Mouse (Mus musculus): ENCODE measurements at regions not wholly inside any gene's neighbourhood (a gene's known extent, or its start where the extent isn't known, plus 50 kb on each side); places are given as distances from the start of the nearest gene placed in this dataset.

DNA sequence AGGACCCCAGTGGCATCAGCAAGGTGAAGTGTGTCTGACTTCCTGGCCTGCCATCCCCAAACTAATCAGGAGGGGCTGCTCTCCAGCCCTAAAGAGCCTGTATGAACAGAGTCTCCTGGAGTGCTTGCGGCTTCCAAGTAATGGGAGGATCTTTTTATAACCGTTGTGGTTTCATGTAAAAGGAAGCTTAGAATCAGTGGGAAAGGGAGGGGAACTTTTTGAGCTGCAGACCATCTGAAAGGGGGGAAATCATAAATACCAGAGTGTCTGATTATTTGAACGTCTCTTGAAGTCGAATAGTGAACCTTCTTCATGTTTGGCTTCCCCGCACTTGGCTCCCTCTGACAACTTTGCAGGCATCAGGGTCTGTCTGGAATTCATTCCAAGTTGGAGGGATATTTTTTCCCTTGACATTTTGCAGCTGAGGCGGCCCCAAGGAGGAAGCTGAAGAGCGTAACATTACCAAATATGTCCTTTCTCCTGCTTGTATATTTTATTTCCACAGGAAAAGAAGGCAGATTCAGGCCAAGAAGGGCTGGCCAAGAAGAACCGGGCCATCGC is 147.2 kb upstream of the Ccn2 start:
- Histone ChIP-seq H3K27ac (ENCODE audit: low read depth) (peak overlapping the region; percentile 85), H3K36me3 (ENCODE audit: control insufficient read depth, insufficient read depth, low read length) (no peaks in the 10 kb centered on the region), H3K27me3 (replicated peaks; ENCODE audit: control insufficient read depth, insufficient read depth, low read length) (no peaks in the 10 kb centered on the region), H3K4me2 (ENCODE audit: low read length) (peak overlapping the region; percentile 14; the same call in 1 of the 2 replicates), H3K9me3 (ENCODE audit: control insufficient read depth, low read length) (no peaks in the 10 kb centered on the region), H3K4me1 (replicated peaks; ENCODE audit: control insufficient read depth, insufficient read depth, low read length) (peaks cover 20% of the 10 kb centered on the region), H3K4me3 (ENCODE audit: low read depth, low read length) (no peak overlapping the region), H3K9ac (ENCODE audit: low read length) (no peak overlapping the region)
- DNase-seq (ENCODE audit: low spot score) (peak; percentile 64), ATAC-seq (replicated peaks; ENCODE audit: low FRiP score, low TSS enrichment, low read depth) (peak; percentile 69)
- WGBS = 25% methylated on average over 9 of the region's 9 CpGs

DNA sequence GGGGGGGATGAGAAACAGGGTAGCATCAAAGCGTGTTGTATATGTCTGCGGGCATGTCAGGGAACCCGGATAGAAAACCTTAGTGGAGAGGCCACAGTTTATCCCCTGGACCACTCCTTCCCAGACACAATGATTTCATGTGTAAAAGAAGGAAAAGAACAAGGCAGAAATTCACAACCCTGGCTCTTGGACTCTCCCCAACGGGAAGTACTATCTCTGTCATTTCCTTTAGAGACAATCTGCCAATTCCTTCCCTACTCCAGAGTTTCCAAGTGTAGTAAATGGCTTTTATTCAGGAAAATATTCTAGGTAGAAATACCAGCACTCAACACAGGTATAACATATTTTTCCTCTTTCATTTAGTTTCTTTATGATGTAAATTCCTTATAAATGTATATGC is 141.7 kb upstream of the Ccn2 start:
- no peaks in the 10 kb centered on the region for H3K27me3 ChIP-seq (replicated peaks; ENCODE audit: control insufficient read depth, insufficient read depth, low read length)
- ATAC-seq (replicated peaks; ENCODE audit: low FRiP score, low TSS enrichment, low read depth) = no peak
- H3K9me3 ChIP-seq (ENCODE audit: control insufficient read depth, low read length) = no peaks in the 10 kb centered on the region
- no peak overlapping the region for H3K4me2 ChIP-seq (ENCODE audit: low read length)
- H3K27ac ChIP-seq (ENCODE audit: low read depth) = no peak overlapping the region
- no peak overlapping the region for H3K4me3 ChIP-seq (ENCODE audit: low read depth, low read length)
- DNase-seq (ENCODE audit: low spot score) = no peak
- WGBS = 63% methylated on average over 4 of the region's 4 CpGs
- no peaks in the 10 kb centered on the region for H3K36me3 ChIP-seq (ENCODE audit: control insufficient read depth, insufficient read depth, low read length)
- H3K4me1 ChIP-seq (replicated peaks; ENCODE audit: control insufficient read depth, insufficient read depth, low read length) = peaks cover under 1% of the 10 kb centered on the region; the same call in 1 of the 2 replicates
- H3K9ac ChIP-seq (ENCODE audit: low read length) = no peak overlapping the region

DNA sequence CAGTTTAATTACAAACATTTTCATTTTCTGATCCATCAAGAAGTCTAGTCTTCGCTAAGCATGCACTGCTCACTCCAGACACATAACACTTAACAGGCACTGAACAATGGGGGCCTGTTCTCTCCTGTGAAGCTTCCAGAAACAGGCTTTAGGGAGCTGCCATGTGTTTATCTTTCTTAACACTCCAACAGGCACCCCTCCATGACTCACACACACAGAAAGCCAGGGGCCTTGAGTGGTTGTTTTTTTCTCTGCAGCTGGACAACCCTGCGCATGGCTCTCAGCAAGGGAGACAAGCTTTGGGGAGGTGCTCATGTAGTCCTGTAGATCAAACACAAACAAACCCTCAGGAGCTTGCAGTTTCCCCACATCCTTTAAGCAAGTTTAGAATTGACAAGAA is 136.6 kb upstream of the Ccn2 start:
- H3K4me3 ChIP-seq (ENCODE audit: low read depth, low read length) = no peak overlapping the region
- peaks cover 7% of the 10 kb centered on the region for H3K4me1 ChIP-seq (replicated peaks; ENCODE audit: control insufficient read depth, insufficient read depth, low read length)
- WGBS = 20% methylated on average over 2 of the region's 2 CpGs
- no peak overlapping the region for H3K27ac ChIP-seq (ENCODE audit: low read depth)
- no peak overlapping the region for H3K4me2 ChIP-seq (ENCODE audit: low read length)
- H3K36me3 ChIP-seq (ENCODE audit: control insufficient read depth, insufficient read depth, low read length) = no peaks in the 10 kb centered on the region
- H3K27me3 ChIP-seq (replicated peaks; ENCODE audit: control insufficient read depth, insufficient read depth, low read length) = no peaks in the 10 kb centered on the region
- DNase-seq (ENCODE audit: low spot score) (no peak), ATAC-seq (replicated peaks; ENCODE audit: low FRiP score, low TSS enrichment, low read depth) (0 out of 2 replicates have a peak, but pooled peaks have one; percentile 36)
- H3K9me3 ChIP-seq (ENCODE audit: control insufficient read depth, low read length) = 0 out of 2 replicates have a peak, but pooled peaks cover 3% of the 10 kb centered on the region
- no peak overlapping the region for H3K9ac ChIP-seq (ENCODE audit: low read length)

DNA sequence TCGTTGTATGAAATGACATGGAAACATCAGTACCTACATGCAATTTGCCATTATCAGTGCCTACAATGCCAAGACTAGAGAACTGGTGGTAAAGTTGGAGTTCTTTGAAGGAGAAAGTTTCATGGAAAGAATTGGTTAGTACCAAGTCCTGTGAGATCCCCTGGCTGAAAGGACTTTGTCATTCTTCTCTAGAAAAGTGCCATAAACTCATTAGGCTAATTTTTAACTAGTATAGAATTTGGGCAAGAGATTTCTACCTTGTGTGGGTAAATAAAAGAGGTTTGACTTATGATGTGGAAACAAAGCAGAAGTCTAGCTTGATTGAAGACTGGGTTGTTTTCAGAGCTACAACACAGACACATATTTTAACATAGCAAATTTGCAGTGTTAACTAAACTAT is 131.4 kb upstream of the Ccn2 start:
- peaks cover 3% of the 10 kb centered on the region for H3K4me1 ChIP-seq (replicated peaks; ENCODE audit: control insufficient read depth, insufficient read depth, low read length)
- DNase-seq (ENCODE audit: low spot score) (no peak), ATAC-seq (replicated peaks; ENCODE audit: low FRiP score, low TSS enrichment, low read depth) (no peak)
- no peak overlapping the region for H3K27ac ChIP-seq (ENCODE audit: low read depth)
- no peak overlapping the region for H3K9ac ChIP-seq (ENCODE audit: low read length)
- H3K9me3 ChIP-seq (ENCODE audit: control insufficient read depth, low read length) = 0 out of 2 replicates have a peak, but pooled peaks cover 3% of the 10 kb centered on the region
- H3K27me3 ChIP-seq (replicated peaks; ENCODE audit: control insufficient read depth, insufficient read depth, low read length) = no peaks in the 10 kb centered on the region
- H3K4me2 ChIP-seq (ENCODE audit: low read length) = no peak overlapping the region
- whole genome bisulfite sequencing = 89% methylated on average over 1 of the region's 1 CpGs
- no peaks in the 10 kb centered on the region for H3K36me3 ChIP-seq (ENCODE audit: control insufficient read depth, insufficient read depth, low read length)
- H3K4me3 ChIP-seq (ENCODE audit: low read depth, low read length) = no peak overlapping the region

DNA sequence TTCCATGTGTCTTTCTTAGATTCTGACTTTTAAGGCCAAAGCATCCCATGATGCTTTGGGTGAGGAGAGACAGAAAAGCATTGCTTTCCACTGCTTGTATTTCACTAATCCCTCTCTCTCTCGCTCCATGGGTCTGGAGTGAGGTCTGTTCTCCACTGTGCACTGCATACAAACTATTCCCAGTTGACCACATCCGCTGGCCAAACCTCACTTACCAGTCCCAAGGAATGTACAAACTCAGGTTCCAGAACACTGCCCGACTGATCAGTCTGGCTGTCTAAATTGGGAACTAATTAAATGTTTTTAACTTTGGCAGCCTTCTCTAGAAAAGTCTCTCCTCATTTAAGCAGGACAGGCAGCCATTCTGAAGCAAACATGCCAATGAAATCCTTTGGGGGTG is 130.9 kb upstream of the Ccn2 start:
- Histone ChIP-seq H3K9me3 (ENCODE audit: control insufficient read depth, low read length) (0 out of 2 replicates have a peak, but pooled peaks cover 3% of the 10 kb centered on the region), H3K4me1 (replicated peaks; ENCODE audit: control insufficient read depth, insufficient read depth, low read length) (no peaks in the 10 kb centered on the region), H3K36me3 (ENCODE audit: control insufficient read depth, insufficient read depth, low read length) (no peaks in the 10 kb centered on the region), H3K27ac (ENCODE audit: low read depth) (no peak overlapping the region), H3K27me3 (replicated peaks; ENCODE audit: control insufficient read depth, insufficient read depth, low read length) (no peaks in the 10 kb centered on the region), H3K4me2 (ENCODE audit: low read length) (no peak overlapping the region), H3K4me3 (ENCODE audit: low read depth, low read length) (no peak overlapping the region), H3K9ac (ENCODE audit: low read length) (no peak overlapping the region)
- ATAC-seq (replicated peaks; ENCODE audit: low FRiP score, low TSS enrichment, low read depth) (no peak), DNase-seq (ENCODE audit: low spot score) (no peak)
- 84% methylated on average over 3 of the region's 3 CpGs for WGBS

DNA sequence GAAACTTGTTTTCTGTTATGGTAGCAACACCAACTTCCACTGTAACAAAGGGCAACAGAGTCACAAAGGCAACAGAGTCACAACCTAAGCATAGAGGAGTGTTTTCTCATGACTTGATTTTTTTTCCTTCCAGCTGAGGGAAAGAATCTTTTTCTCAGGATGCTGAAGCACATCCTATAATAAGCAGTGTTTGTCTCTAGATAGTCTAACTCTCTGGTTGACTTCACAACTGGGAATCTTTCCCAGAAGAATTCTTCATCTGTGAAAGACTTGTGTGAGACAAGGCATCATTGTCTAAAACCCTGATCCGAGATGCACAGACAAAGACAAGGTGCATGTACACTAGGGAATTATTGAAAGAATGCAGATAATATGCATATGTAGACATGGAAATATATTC is 125.5 kb upstream of the Ccn2 start:
- Histone ChIP-seq H3K4me1 (replicated peaks; ENCODE audit: control insufficient read depth, insufficient read depth, low read length) (no peaks in the 10 kb centered on the region), H3K9me3 (ENCODE audit: control insufficient read depth, low read length) (no peaks in the 10 kb centered on the region), H3K4me2 (ENCODE audit: low read length) (no peak overlapping the region), H3K9ac (ENCODE audit: low read length) (no peak overlapping the region), H3K36me3 (ENCODE audit: control insufficient read depth, insufficient read depth, low read length) (no peaks in the 10 kb centered on the region), H3K27me3 (replicated peaks; ENCODE audit: control insufficient read depth, insufficient read depth, low read length) (no peaks in the 10 kb centered on the region), H3K4me3 (ENCODE audit: low read depth, low read length) (no peak overlapping the region), H3K27ac (ENCODE audit: low read depth) (no peak overlapping the region)
- DNase-seq (ENCODE audit: low spot score) (no peak), ATAC-seq (replicated peaks; ENCODE audit: low FRiP score, low TSS enrichment, low read depth) (no peak)
- 90% methylated on average over 1 of the region's 1 CpGs for WGBS

DNA sequence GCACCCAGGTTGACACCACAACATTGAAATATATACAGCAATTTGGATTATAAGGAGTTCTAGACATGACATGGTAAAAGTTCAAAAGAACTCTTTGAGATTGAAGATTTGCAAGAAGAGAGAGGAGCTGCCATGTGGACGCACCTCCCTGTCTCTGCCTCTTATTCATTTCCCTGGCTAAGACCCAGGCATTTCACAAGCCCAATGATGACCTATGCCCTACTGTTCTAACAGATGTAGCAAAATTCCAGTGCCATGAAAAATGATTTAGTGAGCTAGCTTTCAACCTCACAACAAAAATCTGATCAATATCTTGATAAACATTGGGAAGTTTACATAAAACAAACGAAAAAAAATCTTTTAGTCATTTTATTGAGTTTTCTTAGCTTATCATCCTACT is 123.7 kb upstream of the Ccn2 start:
- Histone ChIP-seq H3K4me1 (replicated peaks; ENCODE audit: control insufficient read depth, insufficient read depth, low read length) (no peaks in the 10 kb centered on the region), H3K9me3 (ENCODE audit: control insufficient read depth, low read length) (peaks cover 5% of the 10 kb centered on the region; the same call in 1 of the 2 replicates), H3K36me3 (ENCODE audit: control insufficient read depth, insufficient read depth, low read length) (no peaks in the 10 kb centered on the region), H3K27ac (ENCODE audit: low read depth) (no peak overlapping the region), H3K4me3 (ENCODE audit: low read depth, low read length) (no peak overlapping the region), H3K9ac (ENCODE audit: low read length) (no peak overlapping the region), H3K4me2 (ENCODE audit: low read length) (no peak overlapping the region), H3K27me3 (replicated peaks; ENCODE audit: control insufficient read depth, insufficient read depth, low read length) (no peaks in the 10 kb centered on the region)
- no peak for DNase-seq (ENCODE audit: low spot score)
- 70% methylated on average over 2 of the region's 2 CpGs for WGBS
- ATAC-seq (replicated peaks; ENCODE audit: low FRiP score, low TSS enrichment, low read depth) = no peak

DNA sequence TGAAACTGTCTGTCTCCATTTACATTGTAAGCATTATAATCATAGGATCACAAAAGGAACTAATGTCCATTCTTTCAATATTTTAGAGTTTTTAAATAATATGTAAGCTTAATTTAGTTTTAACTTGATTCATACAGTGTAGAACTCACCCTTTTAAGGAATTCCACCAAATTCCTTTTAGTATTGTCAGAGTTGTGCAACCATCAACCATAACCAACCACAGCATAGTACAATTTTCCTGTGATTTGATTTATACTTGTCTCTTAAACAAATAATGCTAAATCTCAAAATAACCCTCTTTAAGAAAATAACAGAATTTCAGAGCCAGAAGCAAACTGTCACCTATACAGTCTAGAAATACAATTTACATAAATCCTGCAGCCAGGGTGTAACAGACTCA is 119.0 kb upstream of the Ccn2 start:
- no peaks in the 10 kb centered on the region for H3K27me3 ChIP-seq (replicated peaks; ENCODE audit: control insufficient read depth, insufficient read depth, low read length)

DNA sequence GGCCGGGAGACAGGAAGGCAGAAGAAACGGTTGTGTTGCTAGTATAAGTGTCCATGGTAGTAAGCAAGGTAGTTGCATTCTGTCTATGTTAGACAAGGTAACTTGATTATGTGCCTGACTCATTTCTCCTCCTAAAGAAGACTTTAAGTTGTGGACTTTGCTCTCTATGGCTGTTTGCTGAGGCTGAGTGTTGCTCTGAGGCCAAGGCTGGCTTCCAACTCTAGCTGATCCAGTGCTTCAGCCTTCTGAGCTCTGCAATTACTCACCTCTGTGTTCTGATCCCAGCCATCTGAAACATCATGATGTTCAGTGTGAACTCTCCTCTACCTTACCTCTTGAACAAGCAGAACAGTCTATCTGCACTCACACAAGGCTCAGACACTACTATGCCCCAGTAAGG is 116.7 kb upstream of the Ccn2 start:
- no peak for ATAC-seq (replicated peaks; ENCODE audit: low FRiP score, low TSS enrichment, low read depth)
- Histone ChIP-seq H3K4me1 (replicated peaks; ENCODE audit: control insufficient read depth, insufficient read depth, low read length) (peaks cover 8% of the 10 kb centered on the region; the same call in 1 of the 2 replicates), H3K4me3 (ENCODE audit: low read depth, low read length) (no peak overlapping the region), H3K9me3 (ENCODE audit: control insufficient read depth, low read length) (peaks cover 5% of the 10 kb centered on the region; the same call in 1 of the 2 replicates), H3K9ac (ENCODE audit: low read length) (no peak overlapping the region), H3K27ac (ENCODE audit: low read depth) (peak overlapping the region; percentile 51; the same call in 1 of the 2 replicates), H3K27me3 (replicated peaks; ENCODE audit: control insufficient read depth, insufficient read depth, low read length) (no peaks in the 10 kb centered on the region), H3K4me2 (ENCODE audit: low read length) (no peak overlapping the region), H3K36me3 (ENCODE audit: control insufficient read depth, insufficient read depth, low read length) (no peaks in the 10 kb centered on the region)
- WGBS = 89% methylated on average over 2 of the region's 2 CpGs
- no peak for DNase-seq (ENCODE audit: low spot score)

More for the DNA sequence above, 119.0 kb upstream of the Ccn2 start:
- Histone ChIP-seq H3K4me1 (replicated peaks; ENCODE audit: control insufficient read depth, insufficient read depth, low read length) (peaks cover 8% of the 10 kb centered on the region; the same call in 1 of the 2 replicates), H3K36me3 (ENCODE audit: control insufficient read depth, insufficient read depth, low read length) (no peaks in the 10 kb centered on the region), H3K27ac (ENCODE audit: low read depth) (no peak overlapping the region), H3K4me3 (ENCODE audit: low read depth, low read length) (no peak overlapping the region), H3K4me2 (ENCODE audit: low read length) (no peak overlapping the region), H3K9me3 (ENCODE audit: control insufficient read depth, low read length) (peaks cover 5% of the 10 kb centered on the region; the same call in 1 of the 2 replicates), H3K9ac (ENCODE audit: low read length) (no peak overlapping the region)
- DNase-seq (ENCODE audit: low spot score) = no peak
- no peak for ATAC-seq (replicated peaks; ENCODE audit: low FRiP score, low TSS enrichment, low read depth)
